Mouse (Mus musculus) lung, embryonic 14.5 days (tissue): Measurements from ENCODE around the gene Klhl24. TPM values are rescaled to one million over a fixed set of nuclear protein-coding genes. Genes with fewer than 3 reads are reported as not detected.

Source experiments
- ATAC-seq: fragments of 200-750 bp; cut with Nextera tagmentation; 2 replicates; pipeline ENCODE4 v1.8.0; 2017; ENCODE audit warnings: mild to moderate bottlenecking, moderate TSS enrichment, moderate library complexity; ENCODE audit not compliant: insufficient read depth
- DNase-seq: peaks from one replicate; pipeline ENCODE4 v3.0.0-alpha.2; 2015
- H3K27ac ChIP-seq: fragments of 300-500 bp; sonication (generic); 2 replicates; pipeline ENCODE4 v1.5.1; 2014; ENCODE audit warnings: low read depth, mild to moderate bottlenecking, moderate library complexity
- H3K27me3 ChIP-seq: fragments of 300-500 bp; sonication (generic); 2 replicates; pipeline ENCODE4 v1.6.1; 2014; ENCODE audit warnings: low read length, control low read depth; ENCODE audit not compliant: insufficient read depth
- H3K36me3 ChIP-seq: fragments of 300-500 bp; sonication (generic); 2 replicates; pipeline ENCODE4 v1.6.1; 2014; ENCODE audit warnings: control low read depth; ENCODE audit not compliant: insufficient read depth
- H3K4me1 ChIP-seq: fragments of 300-500 bp; sonication (generic); 2 replicates; pipeline ENCODE4 v1.6.1; 2014; ENCODE audit warnings: antibody characterized with exemption, control low read depth; ENCODE audit not compliant: insufficient read depth
- H3K4me2 ChIP-seq: fragments of 300-500 bp; sonication (generic); 2 replicates; pipeline ENCODE4 v1.6.1; 2014; ENCODE audit warnings: mild to moderate bottlenecking
- H3K4me3 ChIP-seq: fragments of 300-500 bp; sonication (generic); 2 replicates; pipeline ENCODE4 v1.5.1; 2014; ENCODE audit warnings: low read depth, low read length
- H3K9ac ChIP-seq: fragments of 300-500 bp; sonication (generic); 2 replicates; pipeline ENCODE4 v1.6.1; 2014
- H3K9me3 ChIP-seq: fragments of 300-500 bp; sonication (generic); 2 replicates; pipeline ENCODE4 v1.6.1; 2016; ENCODE audit warnings: low read depth, low read length, control low read depth
- CTCF ChIP-seq: IDR thresholded peaks from 2 replicates; pipeline ENCODE4 v1.5.1; 2016; ENCODE audit warnings: antibody characterized with exemption, low read depth
- WGBS: fragments of 180-500 bp; shearing (Covaris S2); extraction: QIAGEN DNeasy Blood & Tissue Kit; methylation state at CpG from one replicate; pipeline ENCODE4 v1.1.7; 2014; 5-methylcytosine and 5-hydroxymethylcytosine counted together
- polyA plus RNA-seq: library from polyadenylated mRNA; unstranded; fragments of >200 nt; fragmentation: Nextera tagmentation; extraction: Ambion mirVana; gene quantifications from 2 replicates; pipeline ENCODE4 v1.2.1, GENCODE M21; 2014

The Klhl24 gene
- polyA plus RNA-seq, 1 experiment from 2014 or later, result 21.4 TPM

- H3K9me3 ChIP-seq, result no peaks in the 10 kb centered on the region
- WGBS, result 77% methylated on average over 5 of the region's 5 CpGs
- ATAC-seq (no peak), DNase-seq (no peak)
- H3K36me3 ChIP-seq, result no peaks in the 10 kb centered on the region
- H3K4me3 ChIP-seq, result no peak overlapping the region
- no peak overlapping the region for H3K4me2 ChIP-seq
- no peaks in the 10 kb centered on the region for H3K27me3 ChIP-seq
- H3K4me1 ChIP-seq, result no peaks in the 10 kb centered on the region
- TF ChIP-seq CTCF, result no peak
- H3K27ac ChIP-seq, result no peak overlapping the region
- no peak overlapping the region for H3K9ac ChIP-seq
These were observed 10.4 kb upstream of the Klhl24 start for GRCm38 (mm10) chr16:20086976-20087375.

- H3K4me2 ChIP-seq, result no peak overlapping the region
- no peaks in the 10 kb centered on the region for H3K36me3 ChIP-seq
- H3K9ac ChIP-seq, result no peak overlapping the region
- ATAC-seq, result no peak
- no peak overlapping the region for H3K4me3 ChIP-seq
- H3K9me3 ChIP-seq, result no peaks in the 10 kb centered on the region
- no peaks in the 10 kb centered on the region for H3K4me1 ChIP-seq
- no peak for DNase-seq
- no peak for TF ChIP-seq CTCF
- no peak overlapping the region for H3K27ac ChIP-seq
- H3K27me3 ChIP-seq, result no peaks in the 10 kb centered on the region
- 90% methylated on average over 3 of the region's 3 CpGs for WGBS
These were observed 7.7 kb upstream of the Klhl24 start for GRCm38 (mm10) chr16:20089636-20090035.

- no peak overlapping the region for H3K9ac ChIP-seq
- no peak overlapping the region for H3K4me3 ChIP-seq
- no peaks in the 10 kb centered on the region for H3K4me1 ChIP-seq
- H3K9me3 ChIP-seq, result no peaks in the 10 kb centered on the region
- no peaks in the 10 kb centered on the region for H3K27me3 ChIP-seq
- WGBS, result 11% methylated on average over 5 of the region's 5 CpGs
- TF ChIP-seq CTCF, result no peak
- no peak overlapping the region for H3K27ac ChIP-seq
- DNase-seq (no peak), ATAC-seq (no peak)
- H3K4me2 ChIP-seq, result no peak overlapping the region
- H3K36me3 ChIP-seq, result no peaks in the 10 kb centered on the region
These were observed 6.3 kb upstream of the Klhl24 start for GRCm38 (mm10) chr16:20090921-20091575.

DNA sequence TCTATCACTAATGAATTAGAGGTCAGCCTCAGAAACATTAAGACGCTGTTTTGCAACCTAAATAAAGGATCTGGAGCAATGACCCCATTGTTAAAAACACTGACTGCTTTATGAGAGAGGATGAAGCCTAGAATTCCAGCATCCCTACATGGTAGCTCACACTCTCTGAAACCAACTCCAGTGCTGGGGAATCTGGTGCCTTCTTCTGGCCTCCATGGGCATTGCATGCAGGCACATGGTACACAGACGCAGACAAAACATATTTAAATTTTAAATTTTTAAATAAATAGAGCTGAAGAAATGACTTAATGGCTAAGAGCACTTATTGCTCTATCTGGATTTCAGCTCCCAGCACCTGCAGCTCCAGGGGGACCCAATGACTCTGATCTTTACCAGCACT, 1.4 kb upstream of the Klhl24 start:
- Histone ChIP-seq H3K27ac (no peak overlapping the region), H3K4me3 (no peak overlapping the region), H3K9ac (no peak overlapping the region), H3K36me3 (no peaks in the 10 kb centered on the region), H3K9me3 (no peaks in the 10 kb centered on the region), H3K4me2 (no peak overlapping the region), H3K4me1 (no peaks in the 10 kb centered on the region), H3K27me3 (no peaks in the 10 kb centered on the region)
- peak; percentile 56; the same call in 1 of the 2 replicates for TF ChIP-seq CTCF
- ATAC-seq (no peak), DNase-seq (peak; percentile 38)
- 73% methylated on average over 2 of the region's 2 CpGs for whole genome bisulfite sequencing

- ATAC-seq, result peak; percentile 95
- no peaks in the 10 kb centered on the region for H3K27me3 ChIP-seq
- under 1% methylated on average over 59 of the region's 61 CpGs for WGBS
- no peaks in the 10 kb centered on the region for H3K36me3 ChIP-seq
- peak; percentile 96 for DNase-seq
- H3K27ac ChIP-seq, result peak overlapping the region; percentile 99
- no peaks in the 10 kb centered on the region for H3K9me3 ChIP-seq
- peak overlapping the region; percentile 94 for H3K9ac ChIP-seq
- H3K4me2 ChIP-seq, result peak overlapping the region; percentile 61
- no peak for TF ChIP-seq CTCF
- H3K4me3 ChIP-seq, result peak overlapping the region; percentile 92
- no peaks in the 10 kb centered on the region for H3K4me1 ChIP-seq
These were observed 501 bp downstream of the Klhl24 start for GRCm38 (mm10) chr16:20097711-20098374.

GRCm38 (mm10) chr16:20098375-20098727, 1.0 kb downstream of the Klhl24 start:
- TF ChIP-seq CTCF, result no peak
- peak overlapping the region; percentile 99 for H3K27ac ChIP-seq
- H3K4me3 ChIP-seq, result peak overlapping the region; percentile 92
- DNase-seq, result no peak
- H3K4me2 ChIP-seq, result peak overlapping the region; percentile 61
- no peak for ATAC-seq
- peaks cover 3% of the 10 kb centered on the region; the same call in 1 of the 2 replicates for H3K36me3 ChIP-seq
- H3K27me3 ChIP-seq, result no peaks in the 10 kb centered on the region
- 4% methylated on average over 4 of the region's 4 CpGs for WGBS
- H3K9me3 ChIP-seq, result peaks cover 3% of the 10 kb centered on the region; the same call in 1 of the 2 replicates
- H3K4me1 ChIP-seq, result no peaks in the 10 kb centered on the region
- H3K9ac ChIP-seq, result peak overlapping the region; percentile 94

DNA sequence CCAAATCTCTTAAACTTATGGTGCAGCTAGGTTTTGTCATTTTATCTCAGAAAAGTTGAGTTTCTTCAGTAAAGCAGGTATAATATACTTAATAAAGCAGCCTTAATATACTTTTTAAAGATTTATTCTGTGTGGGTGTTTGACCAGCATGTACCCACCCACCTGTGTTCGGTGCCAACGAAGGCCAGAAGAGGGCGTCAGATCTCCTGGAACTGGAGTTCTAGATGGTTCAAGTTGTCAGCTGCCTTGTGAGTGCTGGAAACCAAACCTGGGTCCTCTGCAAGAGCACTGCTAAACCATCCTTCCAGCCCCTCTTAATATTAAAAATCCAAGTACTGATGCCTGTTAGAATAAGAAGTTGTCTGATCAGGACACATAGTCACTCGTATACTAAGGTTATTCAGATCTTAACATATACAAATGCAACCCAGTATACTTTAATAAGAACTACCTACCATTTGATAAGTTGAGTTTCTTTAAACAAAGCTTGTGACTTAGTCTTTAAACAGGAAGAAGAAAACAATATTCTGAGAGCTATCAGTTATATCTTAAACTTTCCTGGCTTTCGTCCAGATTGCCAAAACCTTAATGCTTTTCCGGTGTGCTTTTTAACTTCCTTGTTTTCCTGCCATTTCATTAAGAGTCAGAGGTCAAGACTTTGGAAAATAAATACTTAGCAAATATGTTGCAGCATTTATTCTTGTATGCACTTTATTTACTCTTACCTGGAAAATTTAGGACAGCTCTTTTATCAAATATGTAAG, 1.7 kb downstream of the Klhl24 start:
- DNase-seq, result peak; percentile 55
- 0 out of 2 replicates have a peak, but pooled peaks have one; percentile 5 for TF ChIP-seq CTCF
- ATAC-seq, result no peak
- Histone ChIP-seq H3K9ac (no peak overlapping the region), H3K36me3 (peaks cover 10% of the 10 kb centered on the region; the same call in 1 of the 2 replicates), H3K4me3 (peak overlapping the region; percentile 92; the same call in 1 of the 2 replicates), H3K4me1 (no peaks in the 10 kb centered on the region), H3K27me3 (no peaks in the 10 kb centered on the region), H3K4me2 (peak overlapping the region; percentile 61; the same call in 1 of the 2 replicates), H3K9me3 (peaks cover 10% of the 10 kb centered on the region; the same call in 1 of the 2 replicates), H3K27ac (no peak overlapping the region)
- WGBS, result 81% methylated on average over 6 of the region's 6 CpGs
